Mouse (Mus musculus) testis, adult 2 months (tissue): Measurements from ENCODE around the gene Tango6.

Experiments
- CTCF ChIP-seq: fragments of 200-500 bp; IDR thresholded peaks from 2 replicates; pipeline ENCODE4 v1.5.1; 2012; ENCODE audit warnings: low read depth, mild to moderate bottlenecking, inconsistent platforms, low read length, moderate library complexity; ENCODE audit not compliant: control insufficient read depth, insufficient read depth, insufficient replicate concordance
- POLR2A ChIP-seq: fragments of 200-500 bp; IDR thresholded peaks from 2 replicates; pipeline ENCODE4 v1.6.1; 2012; ENCODE audit warnings: low read depth, mild to moderate bottlenecking, inconsistent platforms, low read length, moderate library complexity; ENCODE audit not compliant: control insufficient read depth

DNA sequence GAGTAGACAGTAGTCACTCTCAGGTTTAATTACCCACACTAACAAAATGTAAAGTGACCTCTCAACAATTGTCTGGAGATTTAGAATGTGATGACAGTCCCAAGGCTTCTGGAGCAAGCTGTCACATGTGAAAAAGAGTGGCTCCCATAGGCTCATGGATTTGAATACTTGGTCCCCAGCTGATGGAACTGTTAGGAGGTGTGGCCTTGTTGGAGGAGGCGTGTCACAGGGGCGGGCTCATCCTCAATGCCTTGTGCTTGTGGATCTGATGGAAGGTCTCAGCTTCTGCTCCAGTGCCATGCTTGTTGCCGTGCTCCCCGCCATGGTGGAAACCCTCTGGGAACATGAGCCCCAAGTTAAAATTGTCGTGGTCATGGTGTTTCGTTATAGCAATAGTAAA, 146.1 kb downstream of the Tango6 start:
- TF ChIP-seq POLR2A (no peak), CTCF (no peak)
